Mouse (Mus musculus): Measurements from ENCODE around the gene Crbn.

DNA sequence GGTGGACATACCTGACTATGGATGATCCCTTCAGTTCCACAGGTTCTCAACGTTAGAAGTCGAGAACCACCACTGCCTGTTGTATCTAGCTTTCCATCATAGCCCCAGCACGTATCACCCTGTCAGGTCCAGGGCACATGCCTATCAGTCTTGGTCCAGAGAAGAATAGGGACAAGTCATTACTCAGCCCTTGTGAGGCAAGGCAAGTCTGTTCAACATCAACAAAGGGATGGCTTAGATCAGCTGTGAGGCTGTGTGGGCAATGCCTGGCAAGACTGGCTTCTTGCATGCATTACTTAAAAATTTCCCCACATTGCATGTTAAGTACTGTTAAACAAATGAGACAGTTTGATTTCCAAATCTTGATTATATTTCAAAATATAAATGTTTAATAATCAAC is 52.1 kb downstream of the Crbn start:
- TF ChIP-seq CTCF (conservative IDR thresholded peaks at IDR 0.05; ENCODE audit: low read length) (no peak), POU5F1 (IDR thresholded peaks at IDR 0.05; ENCODE audit: borderline replicate concordance, low read length) (no peak)

Data from E14TG2a.4 (cell line).